Mouse (Mus musculus): ENCODE data around the gene Mdh2.

- no peak for TF ChIP-seq ZNF384 (IDR thresholded peaks at IDR 0.05; ENCODE audit: low read depth, low read length)
- no peak for TF ChIP-seq HCFC1 (IDR thresholded peaks at IDR 0.05; ENCODE audit: borderline replicate concordance, insufficient read depth, low read length)
- no peak for TF ChIP-seq CHD2 (IDR thresholded peaks at IDR 0.05; ENCODE audit: low read depth, low read length)
- no peak for TF ChIP-seq MAFK (IDR thresholded peaks at IDR 0.05; ENCODE audit: insufficient read depth, low read depth, low read length)
- TF ChIP-seq ZC3H11A (IDR thresholded peaks at IDR 0.05; ENCODE audit: borderline replicate concordance, low read depth, low read length), result peak; percentile 99
Measured at GRCm38 (mm10) chr5:135763526-135763925, 14.8 kb upstream of the Mdh2 start.

Measured in ES-E14 (cell line).